Mouse (Mus musculus) heart, embryonic 15.5 days (tissue): ENCODE measurements at regions not wholly inside any gene's neighbourhood (a gene's known extent, or its start where the extent isn't known, plus 50 kb on each side); places are given as distances from the start of the nearest gene placed in this dataset.

Experiments
- ATAC-seq: fragments of 200-750 bp; cut with Nextera tagmentation; replicated peaks from 2 replicates; pipeline ENCODE4 v1.8.0; 2017; ENCODE audit warnings: low read depth, moderate TSS enrichment; ENCODE audit not compliant: insufficient number of reproducible peaks, insufficient read depth, low FRiP score
- H3K27ac ChIP-seq: fragments of 300-500 bp; sonication (generic); 2 replicates; pipeline ENCODE4 v1.5.1; 2015; ENCODE audit warnings: mild to moderate bottlenecking, inconsistent platforms
- H3K27me3 ChIP-seq: fragments of 300-500 bp; sonication (generic); 2 replicates; pipeline ENCODE4 v1.6.1; 2015; ENCODE audit warnings: inconsistent platforms
- H3K36me3 ChIP-seq: fragments of 300-500 bp; sonication (generic); 2 replicates; pipeline ENCODE4 v1.6.1; 2015; ENCODE audit warnings: mild to moderate bottlenecking, inconsistent platforms
- H3K4me1 ChIP-seq: fragments of 300-500 bp; sonication (generic); replicated peaks from 2 replicates; pipeline ENCODE4 v1.6.1; 2015; ENCODE audit warnings: inconsistent platforms
- H3K4me2 ChIP-seq: fragments of 300-500 bp; sonication (generic); 2 replicates; pipeline ENCODE4 v1.6.1; 2015; ENCODE audit warnings: inconsistent platforms, mild to moderate bottlenecking, moderate library complexity
- H3K4me3 ChIP-seq: fragments of 300-500 bp; sonication (generic); 2 replicates; pipeline ENCODE4 v1.5.1; 2015; ENCODE audit warnings: mild to moderate bottlenecking, inconsistent platforms
- H3K9ac ChIP-seq: fragments of 300-500 bp; sonication (generic); 2 replicates; pipeline ENCODE4 v1.6.1; 2015; ENCODE audit warnings: mild to moderate bottlenecking, inconsistent platforms
- H3K9me3 ChIP-seq: fragments of 300-500 bp; sonication (generic); replicated peaks from 2 replicates; pipeline ENCODE4 v1.6.1; 2016; ENCODE audit warnings: inconsistent platforms
- WGBS: fragments of 180-500 bp; shearing (Covaris S2); methylation state at CpG from one replicate; pipeline ENCODE4 v1.1.7; 2015; ENCODE audit warnings: mixed read lengths; 5-methylcytosine and 5-hydroxymethylcytosine counted together

GRCm38 (mm10) chr11:56925368-56925896, 85.8 kb upstream of the Gria1 start:
- Histone ChIP-seq H3K9me3 (no peaks in the 10 kb centered on the region), H3K4me1 (no peaks in the 10 kb centered on the region), H3K27ac (no peak overlapping the region), H3K36me3 (no peaks in the 10 kb centered on the region), H3K4me3 (no peak overlapping the region), H3K9ac (no peak overlapping the region), H3K27me3 (no peaks in the 10 kb centered on the region), H3K4me2 (no peak overlapping the region)
- no peak for ATAC-seq
- WGBS: 72% methylated on average over 7 of the region's 7 CpGs

- ATAC-seq: no peak
- H3K4me2 ChIP-seq: no peak overlapping the region
- WGBS: 75% methylated on average over 7 of the region's 7 CpGs
These were observed 78.4 kb upstream of the Gria1 start for GRCm38 (mm10) chr11:56932766-56933165.

GRCm38 (mm10) chr11:56952357-56952756, 58.8 kb upstream of the Gria1 start:
- Histone ChIP-seq H3K27ac (no peak overlapping the region), H3K27me3 (no peaks in the 10 kb centered on the region), H3K36me3 (no peaks in the 10 kb centered on the region), H3K9ac (no peak overlapping the region), H3K9me3 (no peaks in the 10 kb centered on the region), H3K4me2 (no peak overlapping the region), H3K4me3 (no peak overlapping the region), H3K4me1 (no peaks in the 10 kb centered on the region)
- ATAC-seq: no peak
- WGBS: 72% methylated on average over 2 of the region's 2 CpGs

More at GRCm38 (mm10) chr11:56932766-56933165, 78.4 kb upstream of the Gria1 start:
- H3K36me3 ChIP-seq: no peaks in the 10 kb centered on the region
- no peak overlapping the region for H3K4me3 ChIP-seq
- H3K9ac ChIP-seq: no peak overlapping the region
- H3K27ac ChIP-seq: no peak overlapping the region
- no peaks in the 10 kb centered on the region for H3K4me1 ChIP-seq
- H3K9me3 ChIP-seq: no peaks in the 10 kb centered on the region
- H3K27me3 ChIP-seq: no peaks in the 10 kb centered on the region

- WGBS: 74% methylated on average over 2 of the region's 2 CpGs
- H3K9me3 ChIP-seq: no peaks in the 10 kb centered on the region
- no peak overlapping the region for H3K4me2 ChIP-seq
- H3K4me1 ChIP-seq: no peaks in the 10 kb centered on the region
- no peak for ATAC-seq
- no peak overlapping the region for H3K4me3 ChIP-seq
- H3K36me3 ChIP-seq: no peaks in the 10 kb centered on the region
- no peak overlapping the region for H3K27ac ChIP-seq
- H3K27me3 ChIP-seq: no peaks in the 10 kb centered on the region
- no peak overlapping the region for H3K9ac ChIP-seq
These were observed 53.4 kb upstream of the Gria1 start for GRCm38 (mm10) chr11:56957824-56958223.
